Mouse (Mus musculus) adrenal gland, adult 2 months (tissue): ENCODE measurements at regions not wholly inside any gene's neighbourhood (a gene's known extent, or its start where the extent isn't known, plus 50 kb on each side); places are given as distances from the start of the nearest gene placed in this dataset.

Source experiments
- DNase-seq: peaks from one replicate; pipeline ENCODE4 v3.0.0; 2021

DNA sequence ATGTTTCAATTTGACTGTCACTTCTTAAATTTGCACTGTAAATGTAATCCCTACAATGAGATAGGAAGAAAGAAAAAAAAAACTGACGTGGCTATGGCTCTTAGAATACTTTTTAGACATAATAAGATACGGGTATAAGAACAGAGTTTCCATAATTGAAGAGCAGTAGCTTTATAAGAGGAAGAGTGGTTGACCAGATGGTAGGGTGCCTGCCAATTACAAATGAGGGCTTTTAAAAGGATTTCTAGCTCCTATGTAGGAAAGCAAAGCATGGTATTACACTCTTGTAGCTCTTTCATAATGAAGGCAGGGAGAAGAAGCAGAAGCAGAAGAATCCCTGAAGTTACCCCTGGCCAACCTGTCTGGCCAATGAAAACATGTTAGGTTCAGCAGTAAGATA lies 239.7 kb upstream of the Car10 start:
- DNase-seq: no peak

GRCm38 (mm10) chr11:92889693-92890454 lies 208.0 kb upstream of the Car10 start:
- peak; percentile 69 for DNase-seq

DNA sequence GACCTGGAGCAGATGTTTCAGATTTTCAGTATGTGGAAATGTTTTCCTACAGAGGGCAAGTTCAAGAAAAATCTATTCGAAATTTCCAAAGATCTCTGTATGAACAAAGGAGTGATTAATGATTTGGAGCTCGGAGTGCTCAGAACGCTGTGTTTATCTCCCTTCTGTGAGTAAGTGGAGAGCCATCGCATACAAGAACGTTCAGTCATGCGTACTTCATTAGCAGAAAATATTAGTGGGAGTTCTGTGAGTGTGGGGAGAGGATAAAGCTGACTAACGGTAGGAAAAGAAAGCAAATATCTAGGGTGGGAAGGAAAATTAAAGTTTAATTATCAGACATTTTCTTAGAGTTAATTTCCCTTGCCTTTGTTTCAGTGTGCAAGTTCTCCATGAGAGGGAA lies 198.5 kb upstream of the Car10 start:
- no peak for DNase-seq
